Mouse (Mus musculus) E14TG2a.4 (cell line): ENCODE data around the gene Rbm4.
A peak's percentile ranks its signal among the peaks of the same experiment; 100 is the strongest.
"Not testable (repeated sequence)": the region's sequence is repeated elsewhere in the genome, so short reads cannot be mapped to it uniquely, and the experiment has no call there.

Experiments used
- H3K27me3 ChIP-seq: 2 replicates; pipeline ENCODE4 v1.6.1; 2014; ENCODE audit warnings: low read length, control low read depth; ENCODE audit not compliant: insufficient read depth
- H3K36me3 ChIP-seq: 2 replicates; pipeline ENCODE4 v1.6.1; 2014; ENCODE audit warnings: low read length, control low read depth; ENCODE audit not compliant: insufficient read depth
- H3K4me1 ChIP-seq: replicated peaks from 2 replicates; pipeline ENCODE4 v1.6.1; 2014; ENCODE audit warnings: low read depth, low read length, control low read depth
- H3K4me3 ChIP-seq: replicated peaks from 2 replicates; pipeline ENCODE4 v1.5.1; 2014; ENCODE audit warnings: mild to moderate bottlenecking, low read length
- H3K9me3 ChIP-seq: 2 replicates; pipeline ENCODE4 v1.6.1; 2014; ENCODE audit warnings: low read length, control low read depth
- CTCF ChIP-seq: conservative IDR thresholded peaks from 2 replicates; pipeline ENCODE4 v1.5.1; 2014; ENCODE audit warnings: low read length
- NANOG ChIP-seq: IDR thresholded peaks from 2 replicates; pipeline ENCODE4 v1.6.1; 2014; ENCODE audit warnings: borderline replicate concordance, low read length, mixed read lengths
- POU5F1 ChIP-seq: IDR thresholded peaks from 2 replicates; pipeline ENCODE4 v1.6.1; 2014; ENCODE audit warnings: low read length, borderline replicate concordance

Gene Rbm4

DNA sequence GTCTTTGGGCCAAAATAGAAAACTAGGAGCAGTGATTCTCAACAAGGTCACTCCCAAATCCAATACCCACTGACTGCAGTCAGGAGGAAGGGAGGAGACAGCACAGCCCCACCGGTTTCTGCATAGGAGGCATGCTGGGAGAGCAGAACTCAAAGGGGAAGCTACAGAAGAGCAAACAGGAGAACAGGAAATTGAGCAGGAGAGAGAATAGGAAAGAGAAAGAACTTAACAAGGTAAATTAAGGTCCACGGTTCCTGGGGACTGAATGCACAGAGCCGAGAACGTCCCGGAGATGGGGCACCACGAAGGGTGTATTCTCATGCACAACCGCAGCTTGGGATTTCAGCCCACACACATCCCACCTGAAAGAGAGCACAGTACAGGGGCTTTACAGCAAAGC, 8.5 kb downstream of the Rbm4 start:
- Histone ChIP-seq H3K27me3 (no peaks in the 10 kb centered on the region), H3K9me3 (no peaks in the 10 kb centered on the region), H3K36me3 (peaks cover 100% of the 10 kb centered on the region), H3K4me3 (peak overlapping the region; percentile 17), H3K4me1 (peaks cover 98% of the 10 kb centered on the region)
- TF ChIP-seq POU5F1: peak; percentile 70; the same call in 1 of the 2 replicates
- TF ChIP-seq NANOG: peak; percentile 26; the same call in 1 of the 2 replicates
- TF ChIP-seq CTCF: no peak

DNA sequence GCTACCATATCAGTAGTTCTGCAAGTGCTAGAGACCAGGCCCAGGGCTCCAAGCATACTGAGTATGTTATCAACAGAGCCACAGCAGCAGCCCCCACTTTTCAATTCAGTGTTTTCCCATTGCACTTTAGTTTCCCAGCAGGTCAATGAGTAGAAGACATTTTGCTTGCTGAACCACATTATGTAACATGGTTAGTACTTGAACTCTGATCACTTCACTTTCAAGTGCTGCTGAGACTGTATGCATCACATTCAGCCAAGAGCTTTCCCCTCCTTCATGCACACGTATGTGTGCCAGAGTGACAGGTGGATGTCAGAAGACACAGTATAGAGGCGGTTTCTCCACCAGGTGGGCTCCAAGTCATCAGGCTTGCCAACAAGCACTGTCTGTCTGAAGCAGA, 10.8 kb downstream of the Rbm4 start:
- Histone ChIP-seq H3K36me3 (peaks cover 100% of the 10 kb centered on the region), H3K27me3 (no peaks in the 10 kb centered on the region), H3K4me1 (peaks cover 97% of the 10 kb centered on the region), H3K9me3 (no peaks in the 10 kb centered on the region), H3K4me3 (no peak overlapping the region)
- TF ChIP-seq NANOG: no peak
- TF ChIP-seq POU5F1: no peak
- no peak for TF ChIP-seq CTCF

DNA sequence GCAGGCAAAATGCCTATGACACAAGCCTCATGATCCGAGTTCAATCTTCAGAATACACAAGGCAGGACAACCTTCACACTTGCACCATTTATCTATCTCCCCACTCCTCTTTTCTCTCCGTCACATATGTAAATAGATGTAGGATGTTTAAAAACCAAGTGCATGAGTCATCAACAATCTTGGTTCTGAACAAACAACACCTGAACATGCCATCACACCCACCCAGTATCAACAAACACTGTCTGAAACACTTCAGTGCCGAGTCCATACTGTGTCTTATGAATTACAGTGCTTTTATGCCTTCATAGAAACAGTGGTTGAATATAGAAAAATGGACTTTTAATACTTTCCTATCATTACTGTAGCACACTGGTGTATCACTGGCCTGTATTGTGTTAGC, 20.9 kb downstream of the Rbm4 start:
- H3K4me3 ChIP-seq: no peak overlapping the region

DNA sequence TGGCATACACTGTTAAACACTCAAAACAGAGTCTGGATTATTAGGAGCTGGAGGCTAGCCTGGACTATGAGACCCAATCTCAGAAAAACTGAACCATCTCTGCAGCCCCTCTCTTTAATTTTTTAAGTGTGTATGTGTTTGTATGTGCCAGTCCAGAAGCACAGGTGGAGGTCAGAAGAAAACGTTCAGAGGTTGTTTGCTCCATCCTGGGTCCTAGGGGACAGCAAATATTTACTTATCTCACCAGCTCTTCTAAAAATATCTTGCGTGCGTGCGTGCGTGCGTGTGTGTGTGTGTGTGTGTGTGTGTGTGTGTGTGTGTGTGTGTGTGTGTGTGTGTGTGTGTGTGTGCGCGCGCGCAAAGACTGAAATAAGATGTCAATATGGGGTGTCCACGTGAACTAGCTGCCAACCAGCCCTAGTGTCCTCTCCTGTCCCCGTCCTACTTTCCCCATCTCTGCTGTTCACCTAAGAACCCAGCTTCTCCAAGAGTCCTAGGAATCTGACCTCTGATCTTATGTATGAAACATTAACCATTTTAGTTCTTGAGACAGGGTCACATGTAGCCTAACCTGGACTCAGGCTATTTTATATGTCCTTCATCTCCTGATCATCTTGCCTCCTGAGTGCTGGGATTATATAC, 26.1 kb downstream of the Rbm4 start:
- H3K4me3 ChIP-seq: no peak overlapping the region
- H3K4me1 ChIP-seq: peaks cover 84% of the 10 kb centered on the region
- no peaks in the 10 kb centered on the region for H3K9me3 ChIP-seq
- no peaks in the 10 kb centered on the region for H3K27me3 ChIP-seq
- peaks cover 99% of the 10 kb centered on the region for H3K36me3 ChIP-seq
- TF ChIP-seq NANOG (no peak), CTCF (no peak), POU5F1 (no peak)

More for the DNA sequence above, 20.9 kb downstream of the Rbm4 start:
- TF ChIP-seq POU5F1 (no peak), CTCF (no peak), NANOG (no peak)
- H3K36me3 ChIP-seq: peaks cover 99% of the 10 kb centered on the region
- peaks cover 83% of the 10 kb centered on the region for H3K4me1 ChIP-seq
- H3K27me3 ChIP-seq: no peaks in the 10 kb centered on the region
- no peaks in the 10 kb centered on the region for H3K9me3 ChIP-seq

DNA sequence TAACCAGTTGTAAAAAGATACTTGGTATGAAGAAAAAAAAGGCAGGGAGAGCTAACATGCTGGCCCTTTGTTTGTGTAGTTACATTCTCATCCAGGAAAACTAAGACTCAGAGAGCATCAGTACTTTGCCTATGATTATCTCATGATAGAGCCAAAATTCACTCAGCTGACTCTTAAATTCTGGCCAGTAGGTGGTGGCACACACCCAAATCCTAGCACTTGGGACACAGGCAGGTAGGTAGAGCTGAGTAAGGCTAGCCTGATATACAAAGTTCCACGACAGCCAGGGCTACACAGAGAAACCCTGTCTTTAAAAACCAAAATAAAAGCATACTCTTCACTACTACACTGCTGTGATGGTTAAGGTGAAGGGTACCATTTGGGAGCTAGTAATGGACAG, 30.8 kb downstream of the Rbm4 start:
- Histone ChIP-seq H3K4me3 (no peak overlapping the region), H3K4me1 (peaks cover 90% of the 10 kb centered on the region), H3K9me3 (no peaks in the 10 kb centered on the region), H3K27me3 (no peaks in the 10 kb centered on the region), H3K36me3 (peaks cover 96% of the 10 kb centered on the region)
- TF ChIP-seq POU5F1 (no peak), NANOG (no peak), CTCF (no peak; the same call in 1 of the 2 replicates)

DNA sequence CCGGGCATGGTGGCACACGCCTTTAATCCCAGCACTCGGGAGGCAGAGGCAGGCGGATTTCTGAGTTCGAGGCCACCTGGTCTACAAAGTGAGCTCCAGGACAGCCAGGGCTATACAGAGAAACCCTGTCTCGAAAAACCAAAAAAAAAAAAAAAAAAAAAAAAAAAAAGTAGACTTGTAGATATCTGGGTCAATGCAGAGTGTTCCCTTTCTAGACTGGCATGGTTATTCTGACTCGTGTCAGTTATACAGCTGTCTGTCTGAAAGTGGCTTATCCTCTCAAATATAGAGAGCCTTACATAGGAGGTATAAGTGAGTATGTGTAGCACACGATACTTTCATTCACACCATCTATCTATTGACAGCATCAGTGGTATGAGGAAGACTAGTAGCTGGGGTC, 33.2 kb downstream of the Rbm4 start:
- not testable (repeated sequence) for H3K9me3 ChIP-seq, H3K4me3 ChIP-seq, H3K27me3 ChIP-seq
- peaks cover 79% of the 10 kb centered on the region for H3K36me3 ChIP-seq
- peaks cover 86% of the 10 kb centered on the region for H3K4me1 ChIP-seq

DNA sequence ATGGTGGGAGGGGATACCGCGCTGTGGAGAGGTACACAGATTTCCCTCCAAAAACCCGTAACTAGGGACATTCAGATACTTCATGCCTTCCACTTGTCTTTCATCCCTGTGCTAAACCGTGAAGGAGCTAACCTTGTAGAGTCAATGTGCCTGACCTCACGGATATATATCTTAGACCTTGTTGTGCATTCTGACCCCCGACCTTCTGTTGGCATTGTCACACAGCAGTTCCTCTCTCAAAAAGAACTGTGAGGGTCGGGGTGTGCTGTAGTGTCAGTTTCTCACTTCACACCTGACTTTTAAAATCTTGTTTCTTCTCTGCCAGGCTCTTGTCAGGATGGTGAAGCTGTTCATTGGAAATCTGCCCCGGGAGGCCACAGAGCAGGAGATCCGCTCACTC, 36.8 kb downstream of the Rbm4 start:
- no peaks in the 10 kb centered on the region for H3K9me3 ChIP-seq
- H3K27me3 ChIP-seq: no peaks in the 10 kb centered on the region
- TF ChIP-seq POU5F1 (no peak), CTCF (no peak), NANOG (no peak)
- H3K4me1 ChIP-seq: peaks cover 54% of the 10 kb centered on the region
- H3K4me3 ChIP-seq: peak overlapping the region; percentile 83
- peaks cover 51% of the 10 kb centered on the region for H3K36me3 ChIP-seq

DNA sequence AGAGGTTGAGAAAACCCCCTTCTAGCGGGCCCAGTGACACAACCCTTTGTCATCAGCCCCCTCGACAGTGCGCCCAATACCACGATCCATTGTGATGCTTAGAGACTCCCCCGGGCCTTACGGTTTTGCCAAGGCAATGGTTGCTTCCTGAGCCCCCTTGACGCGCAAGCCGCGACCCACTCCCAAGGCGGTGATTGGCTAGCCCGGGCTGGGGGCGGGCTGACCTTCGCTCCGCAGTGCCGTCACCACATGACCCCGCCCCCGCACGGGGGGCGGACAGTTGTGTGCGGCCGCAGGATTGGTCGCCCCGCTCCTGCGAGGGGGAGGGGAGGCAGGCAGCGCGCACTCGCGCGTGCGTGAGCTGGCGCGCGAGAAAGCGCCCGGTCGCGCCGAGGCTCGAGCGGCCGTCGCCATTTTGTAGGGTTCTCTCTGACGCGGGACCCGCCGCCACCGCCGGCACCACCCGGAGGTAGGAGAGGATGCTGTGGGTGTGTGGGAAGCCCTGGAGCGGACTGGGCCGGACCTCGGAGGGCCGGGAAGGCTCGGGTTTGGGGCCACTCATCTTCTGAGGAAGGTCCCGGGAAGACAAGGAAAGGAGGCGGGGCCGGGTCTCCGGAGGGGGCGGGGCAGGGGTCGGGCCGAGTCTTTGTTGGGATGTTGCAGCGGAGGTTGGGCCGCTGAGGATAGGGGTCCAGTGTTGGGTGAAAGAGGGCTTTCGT, 37.3 kb downstream of the Rbm4 start, which contains the start of gene Rbm4b:
TSS of gene Rbm4b (plus strand) at position 305 of the 719 bp plus-strand sequence.
- H3K4me3 ChIP-seq: peak within 1 kb of the TSS; percentile 83
- H3K9me3 ChIP-seq: no peaks in the 10 kb centered on the region
- H3K27me3 ChIP-seq: no peaks in the 10 kb centered on the region
- no peak for TF ChIP-seq POU5F1
- no peak for TF ChIP-seq NANOG
- no peak for TF ChIP-seq CTCF
- peaks cover 49% of the 10 kb centered on the region for H3K4me1 ChIP-seq
- H3K36me3 ChIP-seq: peaks cover 50% of the 10 kb centered on the region

DNA sequence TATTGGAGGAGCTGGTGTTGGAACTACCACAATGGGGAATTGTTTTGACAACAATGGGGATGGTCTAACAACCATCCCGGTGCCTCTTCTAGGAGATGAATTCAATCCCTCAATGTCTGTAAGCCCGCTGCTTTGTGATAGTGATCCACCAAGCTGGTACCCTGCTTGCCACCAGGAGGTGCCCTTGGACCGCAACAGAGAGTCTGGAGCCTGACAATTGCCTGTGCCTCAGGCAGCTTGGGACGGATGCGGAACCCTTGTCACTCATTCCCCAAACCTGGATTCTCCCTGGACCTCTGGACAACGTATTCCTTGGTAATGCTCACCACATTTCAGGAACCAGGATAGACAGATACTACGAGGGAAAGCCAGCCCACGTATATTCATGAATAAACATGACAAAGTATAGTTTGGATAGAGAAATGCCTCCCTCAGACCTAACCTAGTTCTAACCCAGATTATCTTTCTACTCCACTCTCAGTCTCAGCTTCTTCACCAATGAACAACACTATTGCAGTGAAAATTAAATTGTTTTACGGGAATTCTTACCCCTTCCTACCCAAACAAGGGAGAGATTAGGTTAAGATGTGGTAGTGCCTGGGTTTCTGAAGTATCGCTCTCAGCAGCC, 38.0 kb downstream of the Rbm4 start:
- H3K9me3 ChIP-seq: no peaks in the 10 kb centered on the region

More for the DNA sequence above, 38.0 kb downstream of the Rbm4 start:
- no peak for TF ChIP-seq POU5F1
- TF ChIP-seq NANOG: no peak
- TF ChIP-seq CTCF: peak; percentile 69
- Histone ChIP-seq H3K36me3 (peaks cover 50% of the 10 kb centered on the region), H3K27me3 (no peaks in the 10 kb centered on the region), H3K4me1 (peaks cover 42% of the 10 kb centered on the region), H3K4me3 (peak overlapping the region; percentile 83)
